7 mouse cellular contexts compared by ENCODE assay signal in genomic region chr8:85071041-85071440, GRCm38 (mm10). TPM values are rescaled to one million over a fixed set of nuclear protein-coding genes. Genes with fewer than 3 reads are reported as not detected.
DNase-seq lines count a peak whose midpoint lies in the region; ATAC-seq lines count a peak whose summit lies in the region.

No protein-coding gene starts in this region.

- DNase-seq in 416B (ENCODE audit: low read depth): peak; percentile 82
- peak; percentile 51 for DNase-seq in ES-CJ7 (ENCODE audit: low read depth, low spot score)
- DNase-seq in liver: peak; percentile 18
- no peak for DNase-seq in left cerebral cortex, adult 18-20 months (ENCODE audit: low spot score in 2 of 2)
- no peak for DNase-seq in right cerebral cortex, adult 18-20 months

- no peak overlapping the region for H3K9ac ChIP-seq in stomach, embryonic 14.5 days (replicated peaks; ENCODE audit: low read depth, low read length)

- peaks cover 4% of the 10 kb centered on the region; the same call in 1 of the 2 replicates for H3K4me1 ChIP-seq in stomach, embryonic 14.5 days (ENCODE audit: control insufficient read depth, insufficient read depth, low read length)

- peak; percentile 26 for ATAC-seq in granulocyte monocyte progenitor cell, adult 5-6 weeks (replicated peaks; ENCODE audit: poor library complexity, severe bottlenecking)
- no peak for ATAC-seq in stomach, embryonic 14.5 days (ENCODE audit: insufficient number of reproducible peaks, insufficient read depth, low FRiP score, low read depth)

- H3K4me3 ChIP-seq in stomach, embryonic 14.5 days (ENCODE audit: low read depth, low read length): peak overlapping the region; percentile 97

- H3K27me3 ChIP-seq in stomach, embryonic 14.5 days (ENCODE audit: control insufficient read depth, insufficient read depth, low read length): no peaks in the 10 kb centered on the region

- H3K9me3 ChIP-seq in stomach, embryonic 14.5 days (ENCODE audit: control insufficient read depth, low read depth, low read length): no peaks in the 10 kb centered on the region

- 74% methylated on average over 5 of the region's 5 CpGs for WGBS in stomach, embryonic 14.5 days

- H3K4me2 ChIP-seq in stomach, embryonic 14.5 days (replicated peaks; ENCODE audit: low read depth, low read length): peak overlapping the region; percentile 67

- H3K36me3 ChIP-seq in stomach, embryonic 14.5 days (ENCODE audit: control insufficient read depth, insufficient read depth, low read length): peaks cover 30% of the 10 kb centered on the region

- H3K27ac ChIP-seq in stomach, embryonic 14.5 days (ENCODE audit: low read length): peak overlapping the region; percentile 98; the same call in 1 of the 2 replicates

RNA-seq across cellular contexts. Expression of gene Dhps, which starts 0.5 kb away (rescaled TPM):
- 42.0 and 66.5 TPM in 2 replicates for total RNA-seq in granulocyte monocyte progenitor cell, adult 5-6 weeks (2014; fragmentation: Nextera tagmentation)
- total RNA-seq in granulocyte monocyte progenitor cell, adult 5-6 weeks (2017): 19.6 and 30.1 TPM in 2 replicates
- 51.9 and 53.9 TPM in 2 replicates for polyA plus RNA-seq in stomach, embryonic 14.5 days (2014; fragmentation: Nextera tagmentation; extraction: Ambion mirVana)
- total RNA-seq in left cerebral cortex, adult 18-20 months (2021): 10 to 100 TPM; 63.8 to 68.7 TPM

RNA-seq across cellular contexts. Expression of gene Gm5741, which starts 3.3 kb away (rescaled TPM):
- total RNA-seq in granulocyte monocyte progenitor cell, adult 5-6 weeks (2014; fragmentation: Nextera tagmentation): not detected in 2 replicates
- total RNA-seq in granulocyte monocyte progenitor cell, adult 5-6 weeks (2017): not detected in 2 replicates
- not detected in 2 replicates for polyA plus RNA-seq in stomach, embryonic 14.5 days (2014; fragmentation: Nextera tagmentation; extraction: Ambion mirVana)
- not detected for total RNA-seq in left cerebral cortex, adult 18-20 months (2021)

RNA-seq across cellular contexts. Expression of gene Wdr83os, which starts 9.5 kb away (rescaled TPM):
- 189 and 191 TPM in 2 replicates for total RNA-seq in granulocyte monocyte progenitor cell, adult 5-6 weeks (2014; fragmentation: Nextera tagmentation)
- 36.6 and 47.4 TPM in 2 replicates for total RNA-seq in granulocyte monocyte progenitor cell, adult 5-6 weeks (2017)
- polyA plus RNA-seq in stomach, embryonic 14.5 days (2014; fragmentation: Nextera tagmentation; extraction: Ambion mirVana): 144 and 153 TPM in 2 replicates
- total RNA-seq in left cerebral cortex, adult 18-20 months (2021): 10 to 100 TPM; 58.4 to 64.3 TPM

RNA-seq across cellular contexts. Expression of gene Wdr83, which starts 10.1 kb away (rescaled TPM):
- 56.2 and 81.8 TPM in 2 replicates for total RNA-seq in granulocyte monocyte progenitor cell, adult 5-6 weeks (2014; fragmentation: Nextera tagmentation)
- total RNA-seq in granulocyte monocyte progenitor cell, adult 5-6 weeks (2017): 23.3 and 32.8 TPM in 2 replicates
- 45.0 and 46.4 TPM in 2 replicates for polyA plus RNA-seq in stomach, embryonic 14.5 days (2014; fragmentation: Nextera tagmentation; extraction: Ambion mirVana)
- 10 to 100 TPM; 24.3 to 24.5 TPM for total RNA-seq in left cerebral cortex, adult 18-20 months (2021)

RNA-seq across cellular contexts. Expression of gene Fbxw9, which starts 11.2 kb away (rescaled TPM):
- total RNA-seq in granulocyte monocyte progenitor cell, adult 5-6 weeks (2014; fragmentation: Nextera tagmentation): 11.6 and 13.5 TPM in 2 replicates
- 4.1 and 5.9 TPM in 2 replicates for total RNA-seq in granulocyte monocyte progenitor cell, adult 5-6 weeks (2017)
- polyA plus RNA-seq in stomach, embryonic 14.5 days (2014; fragmentation: Nextera tagmentation; extraction: Ambion mirVana): 31.9 and 32.6 TPM in 2 replicates
- total RNA-seq in left cerebral cortex, adult 18-20 months (2021): 10 to 100 TPM; 16.2 to 17.5 TPM

Comparison
In these comparisons a context has a peak if more than half of its experiments do, and no peak if none do; other contexts are left out.
1. DNase-seq: peak in 416B (single experiment), ES-CJ7 (single experiment) and liver (single experiment); none in left cerebral cortex, adult 18-20 months (0 of 2) and right cerebral cortex, adult 18-20 months (single experiment).